Mouse (Mus musculus): Measurements from ENCODE around the gene Larp6.

- TF ChIP-seq CTCF (IDR thresholded peaks at IDR 0.05; ENCODE audit: control insufficient read depth, insufficient read depth, insufficient replicate concordance, low read depth, low read length) (no peak), POLR2A (IDR thresholded peaks at IDR 0.05; ENCODE audit: control insufficient read depth, low read depth, low read length) (no peak)
These were observed 20.2 kb upstream of the Larp6 start for GRCm38 (mm10) chr9:60692624-60693023.
